Mouse (Mus musculus): ENCODE data around the gene Hcfc1r1. TPM values are rescaled to one million over a fixed set of nuclear protein-coding genes. Genes with fewer than 3 reads are reported as not detected.

Hcfc1r1 gene
- polyA plus RNA-seq, 1 experiment from 2014 or later = 38.3 TPM

DNA sequence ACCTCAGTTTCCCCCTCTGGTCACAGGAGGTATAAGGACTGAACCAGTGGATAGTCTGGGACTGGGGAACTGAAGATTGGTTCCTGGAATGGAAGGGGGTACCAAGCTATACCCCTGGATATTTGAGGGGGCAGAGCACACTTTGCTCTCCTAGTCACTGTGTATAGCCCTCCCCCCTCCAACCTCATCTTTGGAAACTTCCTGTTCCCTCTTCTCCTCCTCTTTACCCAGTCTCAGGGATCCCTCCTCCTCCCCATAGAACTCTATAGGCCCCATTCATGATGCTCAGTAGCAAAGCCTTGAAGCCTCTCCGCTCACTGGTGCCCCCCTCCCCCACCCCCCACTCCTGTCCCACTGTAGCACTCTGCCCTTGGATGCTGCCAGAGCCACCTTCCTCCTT is 46.1 kb downstream of the Hcfc1r1 start:
- 8% methylated on average over 1 of the region's 1 CpGs for WGBS
- H3K27me3 ChIP-seq (ENCODE audit: control insufficient read depth, insufficient read depth, low read length) = no peaks in the 10 kb centered on the region
- no peak overlapping the region for H3K4me2 ChIP-seq (ENCODE audit: low read depth, low read length, severe bottlenecking)
- no peak for ATAC-seq (replicated peaks; ENCODE audit: low FRiP score)
- H3K9ac ChIP-seq (ENCODE audit: low read length) = no peak overlapping the region
- no peak for DNase-seq (ENCODE audit: low spot score)
- no peak overlapping the region for H3K4me3 ChIP-seq (ENCODE audit: low read depth, low read length)
- no peaks in the 10 kb centered on the region for H3K4me1 ChIP-seq (replicated peaks; ENCODE audit: control insufficient read depth, insufficient read depth, low read length)
- no peaks in the 10 kb centered on the region for H3K36me3 ChIP-seq (ENCODE audit: control insufficient read depth, insufficient read depth, low read length)
- no peaks in the 10 kb centered on the region for H3K9me3 ChIP-seq (ENCODE audit: control insufficient read depth, low read length)
- H3K27ac ChIP-seq (ENCODE audit: low read depth, low read length) = no peak overlapping the region

DNA sequence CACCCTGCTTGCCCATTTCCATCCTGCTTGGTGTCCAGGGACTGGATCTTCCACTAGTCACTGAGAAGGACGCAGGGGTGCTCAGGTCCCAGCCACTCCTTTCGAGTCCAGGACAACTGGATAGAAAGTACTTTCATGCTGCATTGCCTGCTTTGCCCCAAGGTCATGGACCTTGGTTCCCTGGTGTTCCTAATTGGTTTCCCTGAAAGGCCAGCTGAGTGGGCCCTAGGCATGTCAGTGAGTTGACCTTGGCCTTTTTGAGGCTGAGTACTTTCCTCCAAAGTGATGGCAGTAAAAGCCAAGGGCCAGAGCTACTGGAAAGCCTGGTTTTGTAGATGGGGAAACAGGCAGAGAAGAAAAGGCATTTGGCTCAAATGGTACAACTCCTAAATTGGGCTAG is 48.5 kb downstream of the Hcfc1r1 start:
- ATAC-seq (replicated peaks; ENCODE audit: low FRiP score) (no peak), DNase-seq (ENCODE audit: low spot score) (no peak)
- Histone ChIP-seq H3K4me1 (replicated peaks; ENCODE audit: control insufficient read depth, insufficient read depth, low read length) (no peaks in the 10 kb centered on the region; the same call in 1 of the 2 replicates), H3K36me3 (ENCODE audit: control insufficient read depth, insufficient read depth, low read length) (no peaks in the 10 kb centered on the region), H3K9me3 (ENCODE audit: control insufficient read depth, low read length) (no peaks in the 10 kb centered on the region), H3K4me3 (ENCODE audit: low read depth, low read length) (no peak overlapping the region), H3K4me2 (ENCODE audit: low read depth, low read length, severe bottlenecking) (no peak overlapping the region), H3K27me3 (ENCODE audit: control insufficient read depth, insufficient read depth, low read length) (no peaks in the 10 kb centered on the region), H3K9ac (ENCODE audit: low read length) (no peak overlapping the region), H3K27ac (ENCODE audit: low read depth, low read length) (no peak overlapping the region)
- WGBS = 81% methylated on average over 2 of the region's 2 CpGs

DNA sequence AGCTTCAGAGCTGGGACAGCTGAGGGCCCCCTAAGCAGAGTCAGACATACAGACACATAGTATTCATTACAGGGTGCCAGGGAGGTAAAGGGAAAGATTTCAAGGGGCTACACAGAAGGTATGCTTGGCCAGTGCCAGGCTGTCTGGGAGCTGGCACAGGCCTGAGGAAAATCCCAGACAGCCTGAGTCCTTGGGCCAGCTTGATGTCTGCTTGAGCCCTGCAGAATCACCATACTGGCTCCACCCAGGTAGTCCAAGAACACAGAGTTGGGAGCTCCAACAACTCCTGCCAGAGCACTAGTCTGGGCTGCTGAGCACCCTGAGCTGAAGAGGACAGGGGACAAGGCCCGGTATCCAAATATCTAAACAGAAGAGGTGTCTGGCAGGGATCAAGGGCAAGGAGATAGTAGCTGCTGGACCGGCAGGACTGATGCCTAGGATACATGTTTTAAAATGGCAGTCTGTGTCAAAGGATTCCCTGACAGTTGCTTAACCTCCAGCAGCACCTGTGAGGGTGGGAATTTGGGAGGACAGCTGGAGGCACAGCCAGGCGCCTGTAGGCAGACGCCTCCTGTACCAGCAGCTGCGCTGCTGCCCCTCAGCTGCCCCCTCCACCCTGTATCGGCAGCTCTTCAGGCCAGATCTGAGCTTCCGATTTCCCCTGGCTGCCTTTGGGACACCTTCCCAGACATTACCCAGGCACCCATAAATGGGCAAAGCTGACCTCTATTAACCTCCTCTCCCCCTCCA is 49.2 kb downstream of the Hcfc1r1 start, which contains the start of gene 1520401A03Rik:
1520401A03Rik (minus strand) TSS at position 408 of the 750 bp plus-strand sequence.
- Histone ChIP-seq H3K36me3 (ENCODE audit: control insufficient read depth, insufficient read depth, low read length) (no peaks in the 10 kb centered on the region), H3K4me2 (ENCODE audit: low read depth, low read length, severe bottlenecking) (no peak within 1 kb of the TSS), H3K4me1 (replicated peaks; ENCODE audit: control insufficient read depth, insufficient read depth, low read length) (peaks cover 3% of the 10 kb centered on the region; the same call in 1 of the 2 replicates), H3K27me3 (ENCODE audit: control insufficient read depth, insufficient read depth, low read length) (no peaks in the 10 kb centered on the region), H3K9me3 (ENCODE audit: control insufficient read depth, low read length) (no peaks in the 10 kb centered on the region), H3K27ac (ENCODE audit: low read depth, low read length) (no peak within 1 kb of the TSS), H3K4me3 (ENCODE audit: low read depth, low read length) (no peak within 1 kb of the TSS), H3K9ac (ENCODE audit: low read length) (no peak within 1 kb of the TSS)
- ATAC-seq (replicated peaks; ENCODE audit: low FRiP score) (no peak), DNase-seq (ENCODE audit: low spot score) (no peak)
- WGBS = 83% methylated on average over 7 of the region's 7 CpGs

Other genes with a start within 250 kb of the Hcfc1r1 start
- gene Vmn2r117, start 193.9 kb upstream of the Hcfc1r1 start, polyA plus RNA-seq (2014; fragmentation: Nextera tagmentation; extraction: Ambion mirVana) = not detected in 2 replicates
- 28.1 and 29.9 TPM in 2 replicates for gene Zfp213, start 109.4 kb upstream of the Hcfc1r1 start, polyA plus RNA-seq (2014; fragmentation: Nextera tagmentation; extraction: Ambion mirVana)
- gene Zfp13, start 74.1 kb upstream of the Hcfc1r1 start, polyA plus RNA-seq (2014; fragmentation: Nextera tagmentation; extraction: Ambion mirVana) = 19.2 and 20.5 TPM in 2 replicates
- gene Zscan10, start 72.7 kb upstream of the Hcfc1r1 start, polyA plus RNA-seq (2014; fragmentation: Nextera tagmentation; extraction: Ambion mirVana) = 0.16 and 0.27 TPM in 2 replicates
- 0.41 and 1.0 TPM in 2 replicates for gene Mmp25, start 28.3 kb upstream of the Hcfc1r1 start, polyA plus RNA-seq (2014; fragmentation: Nextera tagmentation; extraction: Ambion mirVana)
- 0.35 and 0.53 TPM in 2 replicates for gene Bicdl2, start 13.1 kb upstream of the Hcfc1r1 start, polyA plus RNA-seq (2014; fragmentation: Nextera tagmentation; extraction: Ambion mirVana)
- gene Thoc6, start 286 bp downstream of the Hcfc1r1 start, polyA plus RNA-seq (2014; fragmentation: Nextera tagmentation; extraction: Ambion mirVana) = 54.0 and 56.6 TPM in 2 replicates
- 2.5 and 2.7 TPM in 2 replicates for gene Tnfrsf12a, start 3.9 kb downstream of the Hcfc1r1 start, polyA plus RNA-seq (2014; fragmentation: Nextera tagmentation; extraction: Ambion mirVana)
- 8.7 and 9.7 TPM in 2 replicates for gene Cldn6, start 5.7 kb downstream of the Hcfc1r1 start, polyA plus RNA-seq (2014; fragmentation: Nextera tagmentation; extraction: Ambion mirVana)
- gene Cldn9, start 10.4 kb downstream of the Hcfc1r1 start, polyA plus RNA-seq (2014; fragmentation: Nextera tagmentation; extraction: Ambion mirVana) = 4.8 and 6.6 TPM in 2 replicates
- gene 1520401A03Rik, start 49.2 kb downstream of the Hcfc1r1 start, polyA plus RNA-seq (2014; fragmentation: Nextera tagmentation; extraction: Ambion mirVana) = not detected in 2 replicates
- gene Pkmyt1, start 52.7 kb downstream of the Hcfc1r1 start, polyA plus RNA-seq (2014; fragmentation: Nextera tagmentation; extraction: Ambion mirVana) = 61.3 and 62.9 TPM in 2 replicates
- 26.5 and 28.8 TPM in 2 replicates for gene Paqr4, start 67.3 kb downstream of the Hcfc1r1 start, polyA plus RNA-seq (2014; fragmentation: Nextera tagmentation; extraction: Ambion mirVana)
- 2.2 and 2.6 TPM in 2 replicates for gene Kremen2, start 72.2 kb downstream of the Hcfc1r1 start, polyA plus RNA-seq (2014; fragmentation: Nextera tagmentation; extraction: Ambion mirVana)
- gene Flywch1, start 98.0 kb downstream of the Hcfc1r1 start, polyA plus RNA-seq (2014; fragmentation: Nextera tagmentation; extraction: Ambion mirVana) = 167 and 174 TPM in 2 replicates
- 22.0 and 28.7 TPM in 2 replicates for gene Flywch2, start 112.5 kb downstream of the Hcfc1r1 start, polyA plus RNA-seq (2014; fragmentation: Nextera tagmentation; extraction: Ambion mirVana)
- gene Srrm2, start 116.9 kb downstream of the Hcfc1r1 start, polyA plus RNA-seq (2014; fragmentation: Nextera tagmentation; extraction: Ambion mirVana) = 541 and 559 TPM in 2 replicates
- gene Elob, start 155.5 kb downstream of the Hcfc1r1 start, polyA plus RNA-seq (2014; fragmentation: Nextera tagmentation; extraction: Ambion mirVana) = 1,038 and 1,041 TPM in 2 replicates
- gene Prss33, start 162.5 kb downstream of the Hcfc1r1 start, polyA plus RNA-seq (2014; fragmentation: Nextera tagmentation; extraction: Ambion mirVana) = not detected in 2 replicates
- not detected in 2 replicates for gene Prss32, start 170.3 kb downstream of the Hcfc1r1 start, polyA plus RNA-seq (2014; fragmentation: Nextera tagmentation; extraction: Ambion mirVana)
- 2.1 and 2.6 TPM in 2 replicates for gene Prss41, start 170.6 kb downstream of the Hcfc1r1 start, polyA plus RNA-seq (2014; fragmentation: Nextera tagmentation; extraction: Ambion mirVana)
- gene Prss21, start 194.5 kb downstream of the Hcfc1r1 start, polyA plus RNA-seq (2014; fragmentation: Nextera tagmentation; extraction: Ambion mirVana) = not detected in 2 replicates
- gene Dcpp1, start 207.3 kb downstream of the Hcfc1r1 start, polyA plus RNA-seq (2014; fragmentation: Nextera tagmentation; extraction: Ambion mirVana) = not detected in 2 replicates
- gene Dcpp2, start 207.3 kb downstream of the Hcfc1r1 start, polyA plus RNA-seq (2014; fragmentation: Nextera tagmentation; extraction: Ambion mirVana) = not detected in 2 replicates
- gene Dcpp3, start 243.9 kb downstream of the Hcfc1r1 start, polyA plus RNA-seq (2014; fragmentation: Nextera tagmentation; extraction: Ambion mirVana) = not detected in 2 replicates

All from forebrain, embryonic 11.5 days (tissue).